Mouse (Mus musculus) brain, adult 2 months (tissue): ENCODE measurements at regions not wholly inside any gene's neighbourhood (a gene's known extent, or its start where the extent isn't known, plus 50 kb on each side); places are given as distances from the start of the nearest gene placed in this dataset.

ENCODE experiments used
- DNase-seq: peaks from one replicate; pipeline ENCODE4 v3.0.0; 2011; ENCODE audit warnings: low read depth, low spot score

DNA sequence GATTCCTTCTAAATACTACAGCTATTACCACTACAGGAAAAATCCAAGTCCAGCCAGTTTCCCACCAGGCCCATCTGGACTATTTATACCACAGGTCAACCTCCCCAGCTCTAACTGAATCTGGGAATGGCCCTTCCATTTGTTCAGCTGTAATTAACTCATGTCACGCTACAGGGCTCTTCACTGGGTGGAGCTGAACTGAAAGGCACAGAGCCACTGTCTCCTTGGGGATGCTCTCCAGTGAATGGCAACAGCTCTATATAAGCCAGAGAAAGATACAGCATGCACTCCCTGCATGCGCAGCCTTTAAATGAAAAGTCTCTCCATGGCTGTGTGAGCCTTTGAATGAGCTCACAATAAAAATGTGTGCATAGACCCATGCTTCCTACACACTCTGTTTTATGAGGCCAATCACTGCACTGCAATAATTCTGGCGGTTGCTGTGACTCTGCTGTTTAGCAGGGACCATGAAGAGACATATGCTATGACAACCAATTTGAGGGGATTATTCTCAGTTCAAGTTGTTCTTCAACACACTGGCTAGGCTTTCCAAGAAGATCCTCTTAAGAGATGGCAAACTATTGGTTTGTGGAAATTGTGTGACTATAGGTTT, 376.3 kb upstream of the Kif18a start:
- peak; percentile 1 for DNase-seq

- DNase-seq: no peak
Observed at GRCm38 (mm10) chr2:108913555-108913954, 367.0 kb upstream of the Kif18a start.

GRCm38 (mm10) chr2:108913967-108914366, 366.6 kb upstream of the Kif18a start:
- DNase-seq: no peak

DNA sequence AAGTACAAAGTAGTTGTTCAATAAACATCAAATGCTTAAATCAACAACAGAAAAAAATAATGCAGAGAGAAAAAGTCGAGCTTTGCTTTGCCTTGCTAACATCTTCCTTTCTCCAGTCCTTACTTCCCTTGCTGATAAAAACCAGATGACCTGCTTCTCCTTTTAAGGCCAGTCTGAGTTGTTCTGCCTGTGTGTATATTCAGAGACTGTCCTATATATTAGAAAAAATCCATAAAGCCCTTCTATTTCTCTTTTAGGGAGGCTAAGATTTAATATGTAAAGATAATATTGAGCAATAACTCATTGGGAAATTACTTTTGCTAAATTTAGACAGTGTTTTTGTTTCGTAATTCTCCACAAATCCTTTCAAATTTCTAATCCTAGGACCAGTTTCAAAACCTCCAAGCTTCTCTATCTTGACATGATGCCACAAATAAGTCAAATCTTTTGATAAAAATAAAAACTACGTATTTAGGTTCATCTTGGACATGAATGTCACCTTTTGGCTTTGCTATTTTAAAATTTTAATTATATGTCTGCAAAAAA, 361.0 kb upstream of the Kif18a start:
- DNase-seq: no peak

GRCm38 (mm10) chr2:108920111-108920510, 360.4 kb upstream of the Kif18a start:
- no peak for DNase-seq

DNA sequence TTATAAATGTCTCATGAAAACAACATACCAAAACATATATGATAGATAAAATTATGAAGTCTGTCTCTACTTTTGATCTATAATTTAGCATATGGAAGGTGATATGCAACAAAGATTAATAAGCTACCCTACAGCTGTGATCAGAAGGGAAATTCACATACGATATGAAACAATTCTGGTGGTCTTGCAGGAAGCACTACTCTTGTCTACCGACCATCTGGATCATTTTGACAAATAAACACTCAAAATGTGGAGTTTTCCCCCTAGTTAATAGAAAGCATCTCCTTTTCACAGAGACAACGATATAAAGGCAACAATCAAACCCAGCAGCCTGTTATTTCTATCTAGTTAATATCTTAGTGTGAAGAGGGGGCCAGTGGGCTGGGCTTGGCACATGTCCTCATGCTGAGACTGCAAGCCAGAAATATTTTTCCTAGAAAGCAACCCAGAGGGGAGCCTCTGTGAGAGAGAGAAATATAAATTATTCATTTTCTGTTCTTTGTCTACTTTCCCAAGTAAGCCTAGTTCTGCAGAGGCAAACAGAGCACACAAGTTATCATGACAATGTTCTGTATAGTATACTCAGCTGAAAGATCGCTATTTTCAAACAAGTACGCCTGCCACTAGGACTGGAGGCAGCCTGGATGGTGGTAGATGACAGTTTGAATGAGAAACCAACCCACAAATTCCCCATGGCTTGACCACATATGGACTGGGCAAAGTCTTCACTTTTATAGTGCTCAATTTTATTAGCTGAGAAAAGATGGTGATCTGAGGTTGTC, 344.4 kb upstream of the Kif18a start:
- no peak for DNase-seq

DNA sequence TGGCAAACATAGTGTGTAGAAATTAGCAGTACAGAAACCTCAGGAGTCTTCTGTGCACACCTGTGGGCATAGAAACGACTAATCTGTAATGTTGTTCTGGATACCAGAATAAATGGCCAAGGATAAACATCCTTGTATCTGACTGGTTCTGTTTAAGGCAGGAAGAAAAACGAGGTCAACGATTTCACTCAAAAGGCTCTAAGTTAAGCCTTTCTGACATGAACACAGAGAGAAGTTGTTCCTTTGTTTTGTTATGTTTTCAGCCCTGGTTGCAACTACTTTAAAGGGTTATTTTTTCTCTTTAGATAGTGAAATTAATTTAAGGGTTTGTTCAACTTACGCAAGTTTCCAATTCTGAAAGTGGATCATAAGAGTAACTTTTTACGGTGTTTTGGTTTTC, 299.6 kb upstream of the Kif18a start:
- no peak for DNase-seq

DNA sequence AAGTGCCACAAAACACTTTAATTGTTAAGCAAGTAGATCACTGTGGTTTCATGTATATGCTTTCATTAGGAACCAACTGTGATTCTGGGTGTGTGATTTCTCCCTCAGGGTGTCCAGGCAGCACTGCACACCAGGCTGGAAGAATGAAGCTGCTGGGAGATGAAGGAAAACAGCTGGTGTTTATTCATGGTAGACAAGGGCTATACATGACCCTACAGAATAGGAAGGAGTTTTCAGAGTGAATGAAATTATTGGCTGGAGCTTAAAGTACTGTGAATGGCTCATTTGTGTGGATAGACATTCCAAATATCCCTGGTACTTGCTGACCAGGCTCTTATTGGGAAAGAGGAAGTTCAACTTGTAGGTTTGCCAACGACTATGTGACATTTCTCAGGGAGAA, 264.3 kb upstream of the Kif18a start:
- no peak for DNase-seq

DNA sequence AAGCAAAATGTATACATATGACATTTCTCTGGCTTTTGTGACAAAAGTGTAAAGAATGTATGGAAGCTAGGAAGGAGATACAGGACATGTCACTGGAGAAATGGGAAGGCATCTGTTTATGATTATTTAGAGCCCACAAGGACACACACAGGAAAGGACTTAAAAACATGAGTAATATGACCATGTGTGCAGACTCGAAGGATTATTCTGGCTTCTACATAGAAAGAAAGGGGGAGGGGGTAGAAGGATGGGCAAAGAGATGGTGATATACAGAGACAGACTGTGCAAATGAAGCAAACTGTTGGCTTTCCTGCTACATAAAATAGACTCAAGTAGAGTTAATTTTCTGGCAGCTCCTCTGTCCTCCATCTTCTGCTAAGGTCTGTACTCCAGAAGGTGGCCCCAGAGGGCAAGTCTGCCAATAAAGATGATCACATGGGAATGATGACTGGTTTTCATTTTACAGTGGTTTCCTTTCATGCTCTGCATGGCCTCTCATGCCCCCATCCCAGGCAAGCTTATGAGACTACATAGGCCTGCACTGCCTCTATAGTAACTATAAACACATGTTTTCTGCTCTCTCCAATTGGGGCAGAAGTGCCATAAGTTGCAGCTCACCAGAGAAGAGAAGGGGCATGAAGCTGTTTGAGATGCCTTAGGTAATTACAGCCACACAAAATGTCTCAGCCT, 263.4 kb upstream of the Kif18a start:
- no peak for DNase-seq

DNA sequence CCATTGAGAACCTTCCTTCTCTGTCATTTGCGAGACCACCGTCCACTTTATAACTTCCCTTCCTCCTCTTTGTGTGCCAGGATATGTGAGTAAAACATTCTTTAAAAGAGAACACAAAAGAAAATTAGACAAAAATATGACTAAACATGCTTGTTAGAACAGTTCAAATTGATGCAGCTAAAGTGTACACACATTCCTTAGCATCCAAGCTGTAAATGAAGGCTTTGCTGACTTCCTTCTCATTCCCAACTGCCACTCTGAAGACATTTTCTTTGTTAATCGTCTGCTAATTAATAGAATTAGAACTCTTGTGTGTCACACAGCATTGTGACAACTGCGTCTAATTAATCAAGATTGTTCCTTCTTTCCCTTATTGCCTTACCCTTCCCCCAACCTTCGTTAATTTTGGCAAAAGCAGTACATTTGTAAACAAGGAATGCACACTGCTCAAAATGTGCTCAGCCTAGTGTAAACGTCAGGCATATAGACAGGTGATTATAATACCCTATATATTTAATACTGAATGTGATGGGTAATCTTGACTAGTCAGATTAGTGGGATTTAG, 242.3 kb upstream of the Kif18a start:
- DNase-seq: no peak
